Mouse (Mus musculus) liver, postnatal 0 days (tissue): Measurements from ENCODE around the gene Pimreg.

Experiments
- CTCF ChIP-seq: sonication (generic); IDR thresholded peaks from 2 replicates; pipeline ENCODE4 v1.5.1; 2016; ENCODE audit warnings: antibody characterized with exemption, low read depth
- EP300 ChIP-seq: IDR thresholded peaks from 2 replicates; pipeline ENCODE4 v1.6.1; 2016; ENCODE audit warnings: antibody characterized with exemption, low read depth, mild to moderate bottlenecking

DNA sequence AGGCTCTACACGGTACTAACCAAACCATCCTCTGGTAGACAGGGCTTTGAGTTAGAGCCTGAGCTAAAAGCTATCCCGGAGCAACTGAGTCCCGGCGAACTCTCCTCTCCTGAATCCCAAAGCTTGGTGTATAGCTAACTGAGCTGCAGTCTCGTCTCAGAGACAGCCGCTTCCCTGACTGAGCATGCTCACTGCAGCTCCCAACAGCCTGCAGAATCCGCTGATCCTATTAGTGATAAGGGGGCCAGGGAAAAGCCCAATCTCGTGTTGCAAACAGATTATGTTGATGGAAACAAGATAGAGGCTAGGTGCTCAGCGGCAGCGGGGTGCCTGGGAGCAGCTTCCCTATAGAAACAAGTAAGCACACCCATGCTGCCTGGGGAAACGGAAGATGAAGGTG is 45.0 kb upstream of the Pimreg start:
- no peak for TF ChIP-seq CTCF
- no peak for TF ChIP-seq EP300
